Mouse (Mus musculus): ENCODE data around the gene Timm8b. TPM values are rescaled to one million over a fixed set of nuclear protein-coding genes. Genes with fewer than 3 reads are reported as not detected.

Gene Timm8b
- polyA plus RNA-seq, 1 experiment from 2014 or later: 301 TPM

DNA sequence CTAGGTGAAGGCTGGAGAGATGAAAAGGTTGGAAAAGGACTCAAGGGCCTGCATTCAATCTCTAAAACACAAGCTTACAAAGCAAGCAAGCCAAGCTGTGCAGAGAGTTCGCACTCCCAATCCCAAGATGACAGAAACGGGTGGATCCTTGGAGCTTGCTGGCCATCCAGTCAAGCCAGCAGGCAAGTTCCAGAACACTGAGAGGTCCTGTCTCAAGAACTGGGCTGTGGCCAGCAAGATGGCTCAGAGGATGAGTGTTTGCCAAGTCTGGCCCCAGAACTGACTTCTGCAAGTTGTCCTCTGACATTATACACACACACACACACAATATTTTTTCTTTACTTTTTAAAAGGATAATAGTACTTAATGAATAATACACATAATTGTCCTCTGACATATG lies 35.8 kb upstream of the Timm8b start:
- no peak for ATAC-seq (ENCODE audit: low FRiP score, low TSS enrichment)
- no peak overlapping the region for H3K27ac ChIP-seq (ENCODE audit: low read depth, low read length)
- H3K4me3 ChIP-seq (ENCODE audit: low read length): no peak overlapping the region
- H3K9ac ChIP-seq (ENCODE audit: low read depth, low read length): no peak overlapping the region
- H3K36me3 ChIP-seq (ENCODE audit: control insufficient read depth, insufficient read depth, low read length): no peaks in the 10 kb centered on the region
- H3K9me3 ChIP-seq (ENCODE audit: control insufficient read depth, low read length): no peaks in the 10 kb centered on the region
- no peaks in the 10 kb centered on the region for H3K4me1 ChIP-seq (ENCODE audit: control insufficient read depth, insufficient read depth, low read length)
- 86% methylated on average over 2 of the region's 2 CpGs for WGBS
- H3K27me3 ChIP-seq (ENCODE audit: control insufficient read depth, insufficient read depth, low read length): no peaks in the 10 kb centered on the region
- H3K4me2 ChIP-seq (replicated peaks; ENCODE audit: low read depth, low read length): no peak overlapping the region

GRCm38 (mm10) chr9:50569599-50570525 lies 33.8 kb upstream of the Timm8b start:
- no peak overlapping the region for H3K4me2 ChIP-seq (replicated peaks; ENCODE audit: low read depth, low read length)
- H3K9me3 ChIP-seq (ENCODE audit: control insufficient read depth, low read length): no peaks in the 10 kb centered on the region
- no peaks in the 10 kb centered on the region for H3K4me1 ChIP-seq (ENCODE audit: control insufficient read depth, insufficient read depth, low read length)
- 77% methylated on average over 10 of the region's 10 CpGs for WGBS
- no peak overlapping the region for H3K9ac ChIP-seq (ENCODE audit: low read depth, low read length)
- no peaks in the 10 kb centered on the region for H3K27me3 ChIP-seq (ENCODE audit: control insufficient read depth, insufficient read depth, low read length)
- ATAC-seq (ENCODE audit: low FRiP score, low TSS enrichment): no peak
- no peaks in the 10 kb centered on the region for H3K36me3 ChIP-seq (ENCODE audit: control insufficient read depth, insufficient read depth, low read length)
- H3K4me3 ChIP-seq (ENCODE audit: low read length): no peak overlapping the region
- no peak overlapping the region for H3K27ac ChIP-seq (ENCODE audit: low read depth, low read length)

GRCm38 (mm10) chr9:50580370-50580769 lies 23.3 kb upstream of the Timm8b start:
- Histone ChIP-seq H3K36me3 (ENCODE audit: control insufficient read depth, insufficient read depth, low read length) (no peaks in the 10 kb centered on the region), H3K9ac (ENCODE audit: low read depth, low read length) (no peak overlapping the region), H3K9me3 (ENCODE audit: control insufficient read depth, low read length) (no peaks in the 10 kb centered on the region), H3K4me2 (replicated peaks; ENCODE audit: low read depth, low read length) (no peak overlapping the region), H3K27me3 (ENCODE audit: control insufficient read depth, insufficient read depth, low read length) (no peaks in the 10 kb centered on the region), H3K4me3 (ENCODE audit: low read length) (no peak overlapping the region), H3K4me1 (ENCODE audit: control insufficient read depth, insufficient read depth, low read length) (no peaks in the 10 kb centered on the region), H3K27ac (ENCODE audit: low read depth, low read length) (no peak overlapping the region)
- 34% methylated on average over 4 of the region's 4 CpGs for WGBS
- ATAC-seq (ENCODE audit: low FRiP score, low TSS enrichment): no peak

GRCm38 (mm10) chr9:50585145-50585818 lies 18.4 kb upstream of the Timm8b start:
- 70% methylated on average over 6 of the region's 6 CpGs for WGBS
- no peaks in the 10 kb centered on the region for H3K4me1 ChIP-seq (ENCODE audit: control insufficient read depth, insufficient read depth, low read length)
- H3K27me3 ChIP-seq (ENCODE audit: control insufficient read depth, insufficient read depth, low read length): no peaks in the 10 kb centered on the region
- no peak for ATAC-seq (ENCODE audit: low FRiP score, low TSS enrichment)
- H3K4me2 ChIP-seq (replicated peaks; ENCODE audit: low read depth, low read length): no peak overlapping the region
- H3K9me3 ChIP-seq (ENCODE audit: control insufficient read depth, low read length): no peaks in the 10 kb centered on the region
- H3K27ac ChIP-seq (ENCODE audit: low read depth, low read length): no peak overlapping the region
- no peaks in the 10 kb centered on the region for H3K36me3 ChIP-seq (ENCODE audit: control insufficient read depth, insufficient read depth, low read length)
- no peak overlapping the region for H3K9ac ChIP-seq (ENCODE audit: low read depth, low read length)
- no peak overlapping the region for H3K4me3 ChIP-seq (ENCODE audit: low read length)

GRCm38 (mm10) chr9:50586955-50587354 lies 16.8 kb upstream of the Timm8b start:
- Histone ChIP-seq H3K4me2 (replicated peaks; ENCODE audit: low read depth, low read length) (no peak overlapping the region), H3K27ac (ENCODE audit: low read depth, low read length) (no peak overlapping the region), H3K36me3 (ENCODE audit: control insufficient read depth, insufficient read depth, low read length) (no peaks in the 10 kb centered on the region), H3K9me3 (ENCODE audit: control insufficient read depth, low read length) (no peaks in the 10 kb centered on the region), H3K27me3 (ENCODE audit: control insufficient read depth, insufficient read depth, low read length) (no peaks in the 10 kb centered on the region), H3K4me1 (ENCODE audit: control insufficient read depth, insufficient read depth, low read length) (no peaks in the 10 kb centered on the region), H3K4me3 (ENCODE audit: low read length) (no peak overlapping the region), H3K9ac (ENCODE audit: low read depth, low read length) (no peak overlapping the region)
- 76% methylated on average over 4 of the region's 4 CpGs for WGBS
- no peak for ATAC-seq (ENCODE audit: low FRiP score, low TSS enrichment)

- WGBS: 81% methylated on average over 10 of the region's 10 CpGs
- peaks cover 10% of the 10 kb centered on the region for H3K36me3 ChIP-seq (ENCODE audit: control insufficient read depth, insufficient read depth, low read length)
- H3K4me2 ChIP-seq (replicated peaks; ENCODE audit: low read depth, low read length): no peak overlapping the region
- no peak for ATAC-seq (ENCODE audit: low FRiP score, low TSS enrichment)
- H3K4me1 ChIP-seq (ENCODE audit: control insufficient read depth, insufficient read depth, low read length): no peaks in the 10 kb centered on the region
- no peaks in the 10 kb centered on the region for H3K27me3 ChIP-seq (ENCODE audit: control insufficient read depth, insufficient read depth, low read length)
- no peak overlapping the region for H3K9ac ChIP-seq (ENCODE audit: low read depth, low read length)
- H3K27ac ChIP-seq (ENCODE audit: low read depth, low read length): no peak overlapping the region
- no peak overlapping the region for H3K4me3 ChIP-seq (ENCODE audit: low read length)
- H3K9me3 ChIP-seq (ENCODE audit: control insufficient read depth, low read length): no peaks in the 10 kb centered on the region
These were observed 12.7 kb upstream of the Timm8b start for GRCm38 (mm10) chr9:50590856-50591518.

DNA sequence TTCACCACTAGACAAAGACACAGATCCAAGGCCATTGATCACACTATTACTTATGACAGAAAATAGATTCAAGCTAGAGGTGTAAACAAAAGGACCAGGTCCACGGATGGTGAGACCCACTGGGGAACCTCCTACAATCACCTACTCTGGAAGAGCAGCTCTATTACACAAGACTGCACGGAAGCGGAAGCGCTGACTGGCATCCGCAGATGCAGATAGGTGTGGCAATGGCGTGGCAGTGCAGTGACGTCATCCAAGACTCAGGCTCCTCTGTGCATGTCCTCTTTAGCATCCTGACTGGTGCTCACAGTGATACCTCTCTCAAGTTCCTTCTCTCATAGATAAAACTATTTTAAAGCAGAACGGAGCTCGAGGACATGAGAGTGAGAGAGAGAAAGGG lies 10.8 kb upstream of the Timm8b start:
- Histone ChIP-seq H3K27ac (ENCODE audit: low read depth, low read length) (no peak overlapping the region), H3K36me3 (ENCODE audit: control insufficient read depth, insufficient read depth, low read length) (peaks cover 29% of the 10 kb centered on the region), H3K4me1 (ENCODE audit: control insufficient read depth, insufficient read depth, low read length) (no peaks in the 10 kb centered on the region), H3K4me3 (ENCODE audit: low read length) (no peak overlapping the region), H3K9me3 (ENCODE audit: control insufficient read depth, low read length) (no peaks in the 10 kb centered on the region), H3K27me3 (ENCODE audit: control insufficient read depth, insufficient read depth, low read length) (no peaks in the 10 kb centered on the region), H3K4me2 (replicated peaks; ENCODE audit: low read depth, low read length) (no peak overlapping the region), H3K9ac (ENCODE audit: low read depth, low read length) (no peak overlapping the region)
- no peak for ATAC-seq (ENCODE audit: low FRiP score, low TSS enrichment)
- 89% methylated on average over 9 of the region's 9 CpGs for WGBS

DNA sequence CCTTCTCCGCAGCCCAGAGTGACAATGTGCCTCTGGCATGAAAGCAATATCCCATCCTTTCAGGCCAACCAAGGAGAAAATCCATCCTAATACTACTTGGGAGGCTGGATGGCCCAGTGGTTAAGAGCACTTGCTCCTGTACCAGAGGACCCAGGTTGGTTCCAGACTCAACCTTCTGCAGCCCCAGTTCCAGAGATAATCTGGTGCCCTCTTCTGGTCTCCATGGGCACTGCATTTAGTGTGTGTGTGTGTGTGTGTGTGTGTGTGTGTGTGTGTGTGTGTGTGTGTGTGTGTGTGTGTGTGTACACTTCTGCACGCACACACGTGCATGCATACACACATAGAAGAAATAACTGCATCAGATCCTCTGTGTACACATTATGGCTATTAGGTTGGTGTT lies 10.2 kb upstream of the Timm8b start:
- H3K4me3 ChIP-seq (ENCODE audit: low read length): no peak overlapping the region
- H3K9ac ChIP-seq (ENCODE audit: low read depth, low read length): no peak overlapping the region
- no peak for ATAC-seq (ENCODE audit: low FRiP score, low TSS enrichment)
- no peak overlapping the region for H3K4me2 ChIP-seq (replicated peaks; ENCODE audit: low read depth, low read length)
- no peaks in the 10 kb centered on the region for H3K4me1 ChIP-seq (ENCODE audit: control insufficient read depth, insufficient read depth, low read length)
- H3K9me3 ChIP-seq (ENCODE audit: control insufficient read depth, low read length): no peaks in the 10 kb centered on the region
- H3K27ac ChIP-seq (ENCODE audit: low read depth, low read length): no peak overlapping the region
- WGBS: 64% methylated on average over 3 of the region's 3 CpGs
- H3K36me3 ChIP-seq (ENCODE audit: control insufficient read depth, insufficient read depth, low read length): peaks cover 35% of the 10 kb centered on the region
- no peaks in the 10 kb centered on the region for H3K27me3 ChIP-seq (ENCODE audit: control insufficient read depth, insufficient read depth, low read length)
